Mouse (Mus musculus) heart, adult 2 months (tissue): Measurements from ENCODE around the gene Asb8. TPM values are rescaled to one million over a fixed set of nuclear protein-coding genes. Genes with fewer than 3 reads are reported as not detected.

Experiments used
- DNase-seq, 2 experiments: peaks; one replicate each; pipeline ENCODE4 v3.0.0; 2021
- H3K27ac ChIP-seq: fragments of 200-600 bp; 2 replicates; pipeline ENCODE4 v1.8.1; 2022
- H3K27me3 ChIP-seq: fragments of 200-500 bp; 2 replicates; pipeline ENCODE4 v1.6.1; 2012; ENCODE audit warnings: mild to moderate bottlenecking, low read length, inconsistent platforms, mixed read lengths; ENCODE audit not compliant: control insufficient read depth, insufficient read depth
- H3K36me3 ChIP-seq: fragments of 200-500 bp; 2 replicates; pipeline ENCODE4 v1.6.1; 2012; ENCODE audit warnings: low read length, inconsistent platforms; ENCODE audit not compliant: control insufficient read depth, insufficient read depth
- H3K4me1 ChIP-seq: fragments of 200-500 bp; 2 replicates; pipeline ENCODE4 v1.6.1; 2011; ENCODE audit warnings: low read length; ENCODE audit not compliant: control insufficient read depth, insufficient read depth
- H3K4me3 ChIP-seq: fragments of 200-600 bp; 2 replicates; pipeline ENCODE4 v1.8.1; 2022
- H3K79me2 ChIP-seq: fragments of 200-500 bp; replicated peaks from 2 replicates; pipeline ENCODE4 v1.6.1; 2012; ENCODE audit warnings: mild to moderate bottlenecking, inconsistent platforms, low read length, moderate library complexity, mixed read lengths; ENCODE audit not compliant: control insufficient read depth, insufficient read depth
- H3K9ac ChIP-seq: fragments of 200-500 bp; 2 replicates; pipeline ENCODE4 v1.6.1; 2012; ENCODE audit warnings: low read depth, mild to moderate bottlenecking, control low read depth, inconsistent platforms, low read length, mixed read lengths
- CTCF ChIP-seq: fragments of 200-600 bp; IDR thresholded peaks from 2 replicates; pipeline ENCODE4 v1.8.1; 2022; ENCODE audit warnings: antibody characterized with exemption, mild to moderate bottlenecking, moderate library complexity
- EP300 ChIP-seq: fragments of 200-500 bp; IDR thresholded peaks from 2 replicates; pipeline ENCODE4 v1.6.1; 2011; ENCODE audit warnings: low read depth, low read length, control low read depth; ENCODE audit not compliant: insufficient read depth
- POLR2A ChIP-seq: fragments of 200-500 bp; IDR thresholded peaks from 2 replicates; pipeline ENCODE4 v1.6.1; 2011; ENCODE audit warnings: mild to moderate bottlenecking, low read depth, low read length, control low read depth; ENCODE audit not compliant: insufficient read depth
- WGBS: fragments of 180-500 bp; shearing (Covaris S2); methylation state at CpG from one replicate; pipeline ENCODE4 v1.1.7; 2018; 5-methylcytosine and 5-hydroxymethylcytosine counted together
- intact Hi-C: fragments of 180-260 bp; cut with DNase I; formaldehyde crosslinking; loops from one replicate; pipeline ENCODE4 v1.15.1; 2025
- polyA plus RNA-seq: library from polyadenylated mRNA; depleted of rRNA; stranded (reverse); fragments of >200 nt; gene quantifications from 2 replicates; pipeline ENCODE4 v1.2.3, GENCODE M21; 2012
- total RNA-seq, 2 experiments: library from RNA; stranded (reverse); gene quantifications; 2 replicates each; pipeline ENCODE4 v1.2.3; 2021

The Asb8 gene
- total and polyA plus RNA-seq, 3 experiments = 104 to 118 (median 105) TPM

GRCm38 (mm10) chr15:98102401-98102800, 63.0 kb downstream of the Asb8 start:
- no peaks in the 10 kb centered on the region for H3K79me2 ChIP-seq

GRCm38 (mm10) chr15:98098519-98098918, 66.9 kb downstream of the Asb8 start:
- H3K4me3 ChIP-seq = no peak overlapping the region
- 83% methylated on average over 9 of the region's 9 CpGs for WGBS
- intact Hi-C loops = loop anchor here (10.0 kb wide), 1 partner anchor 296 kb away; no protein-coding TSS in a partner anchor
- TF ChIP-seq POLR2A (no peak), EP300 (no peak), CTCF (no peak)
- no peaks in the 10 kb centered on the region for H3K79me2 ChIP-seq
- H3K36me3 ChIP-seq = peaks cover 4% of the 10 kb centered on the region
- no peak overlapping the region for H3K9ac ChIP-seq
- no peaks in the 10 kb centered on the region for H3K27me3 ChIP-seq
- DNase-seq = no peak
- H3K4me1 ChIP-seq = peaks cover 1% of the 10 kb centered on the region; the same call in 1 of the 2 replicates
- no peak overlapping the region for H3K27ac ChIP-seq

More at GRCm38 (mm10) chr15:98102401-98102800, 63.0 kb downstream of the Asb8 start:
- no peak for DNase-seq
- H3K36me3 ChIP-seq = no peaks in the 10 kb centered on the region
- 84% methylated on average over 6 of the region's 6 CpGs for WGBS
- H3K4me1 ChIP-seq = no peaks in the 10 kb centered on the region
- intact Hi-C loops = no loop called here
- H3K9ac ChIP-seq = no peak overlapping the region
- H3K27me3 ChIP-seq = no peaks in the 10 kb centered on the region
- H3K4me3 ChIP-seq = no peak overlapping the region
- TF ChIP-seq EP300 (no peak), POLR2A (no peak), CTCF (no peak)
- no peak overlapping the region for H3K27ac ChIP-seq

- no peak for DNase-seq
- peaks cover 4% of the 10 kb centered on the region for H3K36me3 ChIP-seq
- peaks cover 4% of the 10 kb centered on the region for H3K4me1 ChIP-seq
- H3K79me2 ChIP-seq = no peaks in the 10 kb centered on the region
- intact Hi-C loops = loop anchor here (10.0 kb wide), 1 partner anchor 298 kb away; no protein-coding TSS in a partner anchor
- 49% methylated on average over 3 of the region's 3 CpGs for WGBS
- no peak overlapping the region for H3K4me3 ChIP-seq
- H3K27me3 ChIP-seq = no peaks in the 10 kb centered on the region; the same call in 1 of the 2 replicates
- H3K9ac ChIP-seq = no peak overlapping the region
- no peak for TF ChIP-seq EP300
- peak; percentile 46 for TF ChIP-seq CTCF
- H3K27ac ChIP-seq = no peak overlapping the region
Observed at GRCm38 (mm10) chr15:98096957-98097356, 68.5 kb downstream of the Asb8 start.

GRCm38 (mm10) chr15:98094905-98095304, 70.5 kb downstream of the Asb8 start:
- intact Hi-C loops = loop anchor here (10.0 kb wide), 1 partner anchor 300 kb away; no protein-coding TSS in a partner anchor
- no peaks in the 10 kb centered on the region; the same call in 1 of the 2 replicates for H3K27me3 ChIP-seq
- no peak for TF ChIP-seq EP300
- no peak for TF ChIP-seq CTCF
- TF ChIP-seq POLR2A = no peak
- DNase-seq = no peak
- no peak overlapping the region for H3K27ac ChIP-seq
- peaks cover 4% of the 10 kb centered on the region for H3K4me1 ChIP-seq
- H3K9ac ChIP-seq = no peak overlapping the region
- no peaks in the 10 kb centered on the region for H3K79me2 ChIP-seq
- 90% methylated on average over 12 of the region's 12 CpGs for WGBS
- H3K4me3 ChIP-seq = no peak overlapping the region
- peaks cover 4% of the 10 kb centered on the region for H3K36me3 ChIP-seq

- Histone ChIP-seq H3K4me1 (peaks cover 6% of the 10 kb centered on the region), H3K9ac (peak within 1 kb of the TSS; percentile 92), H3K36me3 (peaks cover 4% of the 10 kb centered on the region), H3K4me3 (peak within 1 kb of the TSS; percentile 78), H3K27ac (peak within 1 kb of the TSS; percentile 93), H3K79me2 (no peaks in the 10 kb centered on the region; the same call in 1 of the 2 replicates), H3K27me3 (no peaks in the 10 kb centered on the region; the same call in 1 of the 2 replicates)
- TF ChIP-seq EP300 = peak; percentile 58; the same call in 1 of the 2 replicates
- peak; percentile 90 for TF ChIP-seq POLR2A
- TF ChIP-seq CTCF = no peak
- WGBS = under 1% methylated on average over 56 of the region's 58 CpGs
- intact Hi-C loops = loop anchor here (2.0 to 10.0 kb wide), 3 partner anchors 15 to 301 kb away; no protein-coding TSS in a partner anchor
- peak; percentile 93 to 94 for DNase-seq
Observed at GRCm38 (mm10) chr15:98093121-98094011, 72.1 kb downstream of the Asb8 start, which contains the start of gene Senp1. Gene Senp1, minus strand, starts transcription at chr15:98093744.
